Mouse (Mus musculus) neural tube, embryonic 15.5 days (tissue): ENCODE results near the gene Ly6g6e. TPM values are rescaled to one million over a fixed set of nuclear protein-coding genes. Genes with fewer than 3 reads are reported as not detected.
A peak's percentile ranks its signal among the peaks of the same experiment; 100 is the strongest.

ENCODE experiments used
- ATAC-seq: fragments of 200-750 bp; cut with Nextera tagmentation; 2 replicates; pipeline ENCODE4 v1.8.0; 2017; ENCODE audit warnings: mild to moderate bottlenecking, moderate TSS enrichment, moderate library complexity; ENCODE audit not compliant: low FRiP score
- H3K27ac ChIP-seq: fragments of 300-500 bp; sonication (generic); replicated peaks from 2 replicates; pipeline ENCODE4 v1.5.1; 2015; ENCODE audit warnings: mild to moderate bottlenecking, inconsistent platforms
- H3K27me3 ChIP-seq: fragments of 300-500 bp; sonication (generic); replicated peaks from 2 replicates; pipeline ENCODE4 v1.6.1; 2015; ENCODE audit warnings: inconsistent platforms
- H3K36me3 ChIP-seq: fragments of 300-500 bp; sonication (generic); 2 replicates; pipeline ENCODE4 v1.6.1; 2015; ENCODE audit warnings: inconsistent platforms
- H3K4me1 ChIP-seq: fragments of 300-500 bp; sonication (generic); 2 replicates; pipeline ENCODE4 v1.6.1; 2015; ENCODE audit warnings: inconsistent platforms
- H3K4me2 ChIP-seq: fragments of 300-500 bp; sonication (generic); 2 replicates; pipeline ENCODE4 v1.6.1; 2015; ENCODE audit warnings: inconsistent platforms, mild to moderate bottlenecking, moderate library complexity
- H3K4me3 ChIP-seq: fragments of 300-500 bp; sonication (generic); replicated peaks from 2 replicates; pipeline ENCODE4 v1.5.1; 2015; ENCODE audit warnings: mild to moderate bottlenecking, inconsistent platforms
- H3K9ac ChIP-seq: fragments of 300-500 bp; sonication (generic); replicated peaks from 2 replicates; pipeline ENCODE4 v1.6.1; 2015; ENCODE audit warnings: mild to moderate bottlenecking, inconsistent platforms
- H3K9me3 ChIP-seq: fragments of 300-500 bp; sonication (generic); replicated peaks from 2 replicates; pipeline ENCODE4 v1.6.1; 2016; ENCODE audit warnings: inconsistent platforms
- WGBS: fragments of 180-500 bp; shearing (Covaris S2); methylation state at CpG from one replicate; pipeline ENCODE4 v1.1.7; 2015; ENCODE audit warnings: mixed read lengths; 5-methylcytosine and 5-hydroxymethylcytosine counted together
- polyA plus RNA-seq: library from polyadenylated mRNA; unstranded; fragments of >200 nt; fragmentation: Nextera tagmentation; extraction: Ambion mirVana; gene quantifications from 2 replicates; pipeline ENCODE4 v1.2.1, GENCODE M21; 2015

The Ly6g6e gene
- polyA plus RNA-seq, 1 experiment from 2014 or later, result 0.65 TPM

DNA sequence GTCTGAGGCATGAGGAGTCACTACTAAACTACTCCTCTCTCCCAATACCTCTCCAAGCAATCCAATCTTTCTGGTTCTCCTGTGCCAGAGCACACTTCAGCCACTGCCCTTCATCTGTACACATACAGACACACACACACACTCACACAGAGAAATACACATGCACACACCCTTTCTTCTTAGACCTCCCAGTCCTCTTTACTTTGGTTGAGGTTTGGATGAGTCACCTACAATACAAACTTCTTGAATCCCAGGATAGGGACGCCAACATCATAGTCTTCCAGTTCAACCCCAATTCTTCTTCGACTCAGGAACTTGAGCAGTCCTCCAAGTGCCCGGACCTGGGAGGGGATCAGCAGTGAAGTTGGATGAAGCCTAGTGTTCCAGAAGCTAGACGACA, 32.9 kb upstream of the Ly6g6e start:
- Histone ChIP-seq H3K36me3 (no peaks in the 10 kb centered on the region), H3K4me1 (peaks cover 20% of the 10 kb centered on the region), H3K9ac (no peak overlapping the region), H3K27me3 (no peaks in the 10 kb centered on the region), H3K27ac (no peak overlapping the region), H3K4me3 (no peak overlapping the region), H3K4me2 (no peak overlapping the region), H3K9me3 (no peaks in the 10 kb centered on the region)
- 90% methylated on average over 4 of the region's 4 CpGs for WGBS
- ATAC-seq, result no peak

- Histone ChIP-seq H3K4me1 (peaks cover 29% of the 10 kb centered on the region), H3K27me3 (no peaks in the 10 kb centered on the region), H3K9me3 (no peaks in the 10 kb centered on the region), H3K9ac (no peak overlapping the region), H3K4me2 (peak overlapping the region; percentile 94), H3K4me3 (peak overlapping the region; percentile 59), H3K36me3 (no peaks in the 10 kb centered on the region), H3K27ac (no peak overlapping the region)
- ATAC-seq, result no peak
- 86% methylated on average over 7 of the region's 7 CpGs for WGBS
These were observed 31.5 kb upstream of the Ly6g6e start for GRCm38 (mm10) chr17:35044904-35045806.

DNA sequence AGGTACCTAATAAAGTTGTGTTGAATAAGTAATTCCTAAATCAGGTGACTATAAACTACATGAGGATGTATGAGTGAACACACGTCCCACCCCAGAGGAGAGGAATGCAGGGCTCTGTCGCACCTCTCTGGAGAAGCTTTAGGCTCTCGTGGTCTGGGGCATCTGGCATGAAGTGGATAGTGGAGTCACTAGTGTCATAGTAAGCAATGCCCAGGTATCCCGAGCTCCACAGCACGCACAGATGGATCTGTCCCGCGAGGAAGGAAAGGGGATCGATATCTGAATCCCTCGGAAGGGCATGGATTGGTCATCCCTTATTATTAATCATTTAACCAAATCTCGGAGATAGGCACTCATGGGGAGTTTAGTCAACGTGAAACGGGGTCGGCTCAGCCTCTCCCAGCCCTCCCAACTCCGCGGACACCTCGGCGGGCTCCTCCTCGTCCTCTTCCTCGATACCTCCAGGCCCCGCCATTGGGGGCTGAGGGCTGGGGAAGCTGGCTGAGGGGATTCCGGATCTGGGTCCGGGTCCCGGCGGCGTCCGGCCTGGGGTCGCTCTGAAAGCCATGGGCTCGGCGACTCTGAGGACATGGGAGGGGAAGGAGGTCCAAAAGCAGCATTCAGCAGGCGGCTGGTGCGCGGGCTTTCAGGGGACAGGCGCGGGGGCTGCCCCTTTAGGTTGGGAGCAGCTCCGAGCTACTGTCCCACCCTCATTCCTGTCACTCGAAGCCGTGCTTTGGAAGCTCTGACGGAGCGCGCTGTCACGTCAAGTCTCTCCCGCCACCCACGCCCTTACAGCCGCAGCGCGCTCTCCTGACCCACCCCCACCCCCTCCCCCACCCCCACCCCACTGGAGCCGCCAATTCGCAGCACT, 30.7 kb upstream of the Ly6g6e start:
- H3K27me3 ChIP-seq, result no peaks in the 10 kb centered on the region

GRCm38 (mm10) chr17:35046681-35047455, 29.8 kb upstream of the Ly6g6e start, which contains the start of gene Msh5:
Msh5 (minus strand) TSS chr17:35046745.
- WGBS, result 2% methylated on average over 33 of the region's 33 CpGs
- Histone ChIP-seq H3K4me1 (peaks cover 41% of the 10 kb centered on the region), H3K27me3 (no peaks in the 10 kb centered on the region), H3K9ac (peak within 1 kb of the TSS; percentile 73), H3K36me3 (no peaks in the 10 kb centered on the region), H3K27ac (peak within 1 kb of the TSS; percentile 67), H3K4me2 (peak within 1 kb of the TSS; percentile 94), H3K9me3 (no peaks in the 10 kb centered on the region), H3K4me3 (peak within 1 kb of the TSS; percentile 59)
- ATAC-seq, result peak; percentile 96

More for the DNA sequence above, 30.7 kb upstream of the Ly6g6e start:
- Histone ChIP-seq H3K9me3 (no peaks in the 10 kb centered on the region), H3K4me2 (peak overlapping the region; percentile 94), H3K36me3 (no peaks in the 10 kb centered on the region), H3K9ac (peak overlapping the region; percentile 73), H3K4me1 (peaks cover 33% of the 10 kb centered on the region), H3K4me3 (peak overlapping the region; percentile 59), H3K27ac (peak overlapping the region; percentile 67)
- peak; percentile 49 for ATAC-seq
- WGBS, result 6% methylated on average over 47 of the region's 48 CpGs

DNA sequence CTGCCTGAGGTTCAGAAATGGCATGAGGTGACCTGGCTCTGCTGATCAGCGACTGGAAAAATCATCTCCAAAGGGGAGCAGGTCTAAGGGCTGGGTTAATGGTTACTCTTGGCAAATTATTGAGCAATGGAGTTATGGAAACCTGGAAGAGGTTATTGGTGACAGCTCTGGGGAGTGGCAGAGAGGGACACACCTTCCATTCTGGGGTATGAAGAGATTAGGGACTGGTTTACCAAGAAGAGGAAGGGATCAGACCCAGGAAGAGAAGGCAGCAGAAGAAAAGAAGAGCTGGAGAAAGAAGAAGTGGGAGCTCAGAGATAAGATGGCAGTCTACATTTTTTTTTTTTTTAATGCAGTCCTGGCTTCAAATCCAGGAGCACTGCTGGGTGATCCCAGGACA, 29.0 kb upstream of the Ly6g6e start:
- WGBS, result 38% methylated on average over 1 of the region's 1 CpGs
- peak overlapping the region; percentile 82 for H3K27ac ChIP-seq
- H3K4me3 ChIP-seq, result no peak overlapping the region
- no peaks in the 10 kb centered on the region for H3K9me3 ChIP-seq
- peak overlapping the region; percentile 11; the same call in 1 of the 2 replicates for H3K4me2 ChIP-seq
- ATAC-seq, result no peak
- H3K4me1 ChIP-seq, result peaks cover 48% of the 10 kb centered on the region
- no peak overlapping the region for H3K9ac ChIP-seq
- H3K36me3 ChIP-seq, result no peaks in the 10 kb centered on the region
- no peaks in the 10 kb centered on the region for H3K27me3 ChIP-seq

DNA sequence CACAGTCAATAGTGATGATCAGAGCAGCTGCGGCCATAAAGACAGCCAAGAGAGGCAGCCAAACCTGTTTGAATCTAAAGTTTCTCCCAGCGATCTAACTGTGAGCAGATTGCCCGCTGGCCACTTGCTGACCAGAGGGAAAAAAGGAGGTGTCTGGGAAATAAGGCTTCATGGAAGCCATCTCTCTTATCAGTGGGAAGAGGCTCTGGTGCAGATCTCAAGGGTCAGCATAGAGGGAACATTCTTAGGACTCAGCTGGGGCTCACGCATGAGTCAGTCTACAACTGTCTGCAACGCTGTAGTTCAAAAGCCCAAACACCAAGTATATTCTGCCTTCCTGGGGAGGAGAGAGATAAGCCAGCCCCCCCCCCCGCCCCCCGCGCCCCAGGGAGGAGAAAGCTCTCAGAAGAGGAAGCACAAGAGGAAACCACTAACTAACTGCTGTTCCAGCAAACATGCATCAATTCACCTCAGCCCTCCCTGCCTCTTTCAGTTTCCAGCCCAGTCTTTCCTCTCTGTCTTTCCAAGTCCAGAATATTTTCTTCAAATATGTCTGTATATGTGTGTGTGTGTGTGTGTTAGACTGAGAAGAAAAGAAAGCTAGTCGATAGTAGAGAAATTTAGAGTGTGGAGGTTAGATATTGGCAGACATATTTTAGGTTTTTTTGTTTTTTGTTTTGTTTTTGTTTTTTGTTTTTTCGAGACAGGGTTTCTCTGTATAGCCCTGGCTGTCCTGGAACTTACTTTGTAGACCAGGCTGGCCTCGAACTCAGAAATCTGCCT, 28.4 kb upstream of the Ly6g6e start:
- 44% methylated on average over 11 of the region's 11 CpGs for WGBS
- no peaks in the 10 kb centered on the region for H3K9me3 ChIP-seq
- H3K9ac ChIP-seq, result no peak overlapping the region
- H3K4me1 ChIP-seq, result peaks cover 51% of the 10 kb centered on the region
- H3K4me3 ChIP-seq, result no peak overlapping the region
- H3K36me3 ChIP-seq, result no peaks in the 10 kb centered on the region
- H3K27ac ChIP-seq, result peak overlapping the region; percentile 82
- H3K4me2 ChIP-seq, result peak overlapping the region; percentile 11; the same call in 1 of the 2 replicates
- ATAC-seq, result no peak
- H3K27me3 ChIP-seq, result no peaks in the 10 kb centered on the region

DNA sequence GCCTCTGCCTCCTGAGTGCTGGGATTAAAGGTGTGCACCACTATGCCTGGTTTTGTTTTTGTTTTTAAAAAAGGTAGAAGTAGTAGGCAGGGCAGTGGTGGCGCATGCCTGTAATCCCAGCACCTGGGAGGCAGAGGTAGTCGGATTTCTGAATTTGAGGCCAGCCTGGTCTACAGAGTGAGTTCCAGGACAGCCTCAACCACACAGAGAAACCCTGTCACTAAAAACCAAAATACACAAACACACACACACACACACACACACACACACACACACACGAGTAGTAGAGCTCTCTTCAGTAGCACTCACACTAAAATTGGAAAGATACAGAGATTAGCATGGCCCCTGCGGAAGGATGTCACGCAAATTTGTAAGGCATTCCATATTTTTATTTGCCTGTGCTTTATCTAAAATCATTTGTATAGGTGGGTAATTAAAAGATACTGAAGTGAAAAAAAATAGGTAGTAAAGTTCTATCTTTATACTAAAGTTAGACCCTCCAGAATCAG, 27.7 kb upstream of the Ly6g6e start:
- H3K27ac ChIP-seq, result peak overlapping the region; percentile 82
- no peak overlapping the region for H3K4me2 ChIP-seq
- no peak overlapping the region for H3K4me3 ChIP-seq
- no peak overlapping the region for H3K9ac ChIP-seq
- no peak for ATAC-seq
- no peaks in the 10 kb centered on the region for H3K36me3 ChIP-seq
- no peaks in the 10 kb centered on the region for H3K9me3 ChIP-seq
- 78% methylated on average over 5 of the region's 5 CpGs for WGBS
- peaks cover 51% of the 10 kb centered on the region for H3K4me1 ChIP-seq
- no peaks in the 10 kb centered on the region for H3K27me3 ChIP-seq

DNA sequence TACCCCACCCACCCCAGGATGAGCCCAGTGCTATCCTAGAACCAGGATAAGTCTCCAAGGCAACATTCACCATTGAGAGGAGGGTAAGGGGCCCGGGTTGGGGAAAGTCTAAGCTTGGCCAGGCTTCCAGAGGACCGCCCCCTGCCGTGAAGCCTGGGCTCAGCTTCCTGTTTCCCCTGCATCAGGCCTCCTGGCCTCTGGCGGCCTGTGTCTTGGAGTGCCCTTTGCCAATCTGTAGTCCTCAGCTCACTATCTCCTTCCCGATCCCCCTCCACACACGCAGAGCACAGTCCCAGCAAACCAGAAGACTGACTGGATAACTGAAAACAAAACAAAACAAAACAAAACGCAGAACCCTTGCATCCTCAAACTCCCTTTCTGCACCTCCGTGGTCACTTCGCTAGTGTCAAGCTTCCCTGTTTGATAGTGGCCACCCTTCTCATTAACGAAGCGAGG, 27.1 kb upstream of the Ly6g6e start, which contains the start of gene Clic1:
Gene Clic1, plus strand, starts transcription at position 406 of the 456 bp plus-strand sequence.
- Histone ChIP-seq H3K36me3 (peaks cover 2% of the 10 kb centered on the region; the same call in 1 of the 2 replicates), H3K9me3 (no peaks in the 10 kb centered on the region), H3K27me3 (no peaks in the 10 kb centered on the region), H3K4me2 (peak within 1 kb of the TSS; percentile 60), H3K4me1 (peaks cover 51% of the 10 kb centered on the region), H3K9ac (peak within 1 kb of the TSS; percentile 44), H3K4me3 (peak within 1 kb of the TSS; percentile 42), H3K27ac (peak within 1 kb of the TSS; percentile 82)
- 5% methylated on average over 11 of the region's 11 CpGs for WGBS
- no peak for ATAC-seq

GRCm38 (mm10) chr17:35050126-35050750, 26.5 kb upstream of the Ly6g6e start:
- under 1% methylated on average over 26 of the region's 27 CpGs for WGBS
- Histone ChIP-seq H3K36me3 (peaks cover 2% of the 10 kb centered on the region; the same call in 1 of the 2 replicates), H3K4me2 (peak overlapping the region; percentile 60), H3K4me1 (peaks cover 51% of the 10 kb centered on the region), H3K4me3 (peak overlapping the region; percentile 42), H3K9ac (peak overlapping the region; percentile 44), H3K9me3 (no peaks in the 10 kb centered on the region), H3K27me3 (no peaks in the 10 kb centered on the region), H3K27ac (peak overlapping the region; percentile 82)
- no peak for ATAC-seq
